Mouse (Mus musculus): ENCODE results near the gene Caskin1.

The Caskin1 gene

DNA sequence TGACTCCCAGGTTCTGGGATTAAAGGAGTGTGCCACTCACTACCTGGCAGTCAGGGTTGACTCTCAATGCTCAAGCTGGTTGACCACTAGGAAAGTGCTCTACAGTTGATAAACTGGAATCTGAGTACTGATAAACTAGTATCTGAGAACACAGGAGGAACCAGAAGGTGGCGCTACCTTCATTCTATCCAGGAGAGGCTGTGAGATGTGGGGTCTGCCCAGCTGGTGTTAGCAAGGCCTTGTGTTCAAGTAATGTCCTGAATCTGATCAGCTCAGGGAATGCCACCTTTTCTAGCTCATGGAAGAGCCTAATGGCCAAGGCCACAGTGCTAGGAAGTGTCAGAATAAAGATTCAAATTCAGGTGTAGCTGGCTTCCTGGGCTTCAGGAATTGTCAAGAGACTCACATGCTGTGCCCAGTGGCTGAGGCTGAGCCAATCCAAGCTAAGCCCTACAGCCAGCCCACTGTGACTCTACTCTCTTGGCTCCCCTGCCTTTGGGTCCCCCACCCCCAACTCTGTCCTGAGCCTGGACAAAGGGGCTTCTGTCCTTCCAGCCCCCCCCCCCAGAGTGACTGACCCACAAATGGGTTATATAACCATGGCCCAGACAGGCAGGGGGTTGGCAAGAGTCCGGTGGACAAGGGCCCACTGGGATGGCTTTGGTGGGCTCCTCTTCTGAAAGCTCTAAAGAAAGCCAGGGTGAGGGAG, 6.4 kb downstream of the Caskin1 start:
- DNase-seq (ENCODE audit: low spot score in 2 of 2): peak in 1 of 2 experiments; percentile 42

- no peak for DNase-seq (ENCODE audit: low spot score in 2 of 2)
Observed at GRCm38 (mm10) chr17:24495443-24495842, 7.0 kb downstream of the Caskin1 start.

DNA sequence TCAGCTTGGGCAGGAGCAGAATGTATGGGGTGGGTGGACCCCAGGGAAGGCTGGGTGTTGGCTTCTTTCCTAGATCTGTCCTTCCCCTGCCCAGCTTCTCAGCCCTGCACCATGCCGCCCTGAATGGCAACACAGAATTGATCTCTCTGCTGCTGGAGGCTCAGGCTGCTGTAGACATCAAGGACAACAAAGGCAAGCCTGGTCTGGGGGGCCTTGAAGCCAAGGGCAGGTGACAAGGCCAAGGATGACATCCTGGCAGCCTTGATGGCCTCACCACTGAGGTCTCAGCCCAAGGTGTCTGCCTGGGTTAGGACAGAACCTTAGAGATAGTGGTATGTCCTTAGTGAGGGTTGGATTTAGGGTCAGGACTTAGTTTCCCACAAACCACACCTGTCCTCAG, 7.6 kb downstream of the Caskin1 start:
- DNase-seq (ENCODE audit: low spot score in 2 of 2): no peak

- DNase-seq (ENCODE audit: low spot score in 2 of 2): no peak
Observed at GRCm38 (mm10) chr17:24502208-24502607, 13.8 kb downstream of the Caskin1 start.

GRCm38 (mm10) chr17:24504085-24504484, 15.7 kb downstream of the Caskin1 start:
- no peak for DNase-seq (ENCODE audit: low spot score in 2 of 2)

- DNase-seq (ENCODE audit: low spot score in 2 of 2): no peak
Observed at GRCm38 (mm10) chr17:24505286-24505955, 17.0 kb downstream of the Caskin1 start.

DNA sequence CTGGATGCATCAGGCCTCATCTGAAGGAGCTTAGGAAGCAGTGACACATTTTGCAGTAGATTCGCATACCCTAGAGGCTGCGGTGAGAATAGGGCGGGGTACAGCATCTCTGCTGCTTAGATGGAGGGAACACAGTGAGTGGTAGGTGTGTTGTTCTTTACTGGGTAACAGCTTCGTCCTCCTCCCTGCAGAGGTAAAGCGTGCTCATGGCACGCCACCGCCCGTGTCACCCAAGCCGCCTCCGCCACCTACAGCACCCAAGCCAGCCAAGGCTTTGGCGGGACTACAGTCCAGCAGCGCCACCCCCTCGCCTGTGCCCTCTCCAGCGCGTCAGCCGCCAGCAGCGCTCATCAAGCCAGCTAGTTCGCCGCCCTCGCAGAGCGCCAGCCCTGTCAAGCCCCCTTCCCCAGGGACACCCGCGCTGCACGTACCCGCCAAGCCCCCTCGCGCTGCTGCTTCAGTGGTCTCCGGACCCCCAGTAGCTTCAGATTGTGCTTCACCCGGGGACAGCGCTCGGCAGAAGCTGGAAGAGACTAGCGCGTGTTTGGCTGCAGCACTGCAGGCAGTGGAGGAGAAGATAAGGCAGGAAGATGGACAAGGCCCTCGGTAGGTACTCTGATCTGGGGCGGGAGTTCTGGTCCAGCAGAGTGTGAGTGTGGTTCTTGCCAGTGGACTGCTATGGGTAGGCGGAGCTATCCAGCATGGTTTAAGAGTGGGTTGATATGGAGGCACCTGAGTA, 18.1 kb downstream of the Caskin1 start:
- no peak for DNase-seq (ENCODE audit: low spot score in 2 of 2)

- no peak for DNase-seq (ENCODE audit: low spot score in 2 of 2)
Observed at GRCm38 (mm10) chr17:24507129-24507664, 18.8 kb downstream of the Caskin1 start.

- DNase-seq (ENCODE audit: low spot score in 2 of 2): no peak
Observed at GRCm38 (mm10) chr17:24507806-24508460, 19.5 kb downstream of the Caskin1 start.

- DNase-seq (ENCODE audit: low spot score in 2 of 2): no peak
Observed at GRCm38 (mm10) chr17:24513609-24514008, 25.2 kb downstream of the Caskin1 start.

DNA sequence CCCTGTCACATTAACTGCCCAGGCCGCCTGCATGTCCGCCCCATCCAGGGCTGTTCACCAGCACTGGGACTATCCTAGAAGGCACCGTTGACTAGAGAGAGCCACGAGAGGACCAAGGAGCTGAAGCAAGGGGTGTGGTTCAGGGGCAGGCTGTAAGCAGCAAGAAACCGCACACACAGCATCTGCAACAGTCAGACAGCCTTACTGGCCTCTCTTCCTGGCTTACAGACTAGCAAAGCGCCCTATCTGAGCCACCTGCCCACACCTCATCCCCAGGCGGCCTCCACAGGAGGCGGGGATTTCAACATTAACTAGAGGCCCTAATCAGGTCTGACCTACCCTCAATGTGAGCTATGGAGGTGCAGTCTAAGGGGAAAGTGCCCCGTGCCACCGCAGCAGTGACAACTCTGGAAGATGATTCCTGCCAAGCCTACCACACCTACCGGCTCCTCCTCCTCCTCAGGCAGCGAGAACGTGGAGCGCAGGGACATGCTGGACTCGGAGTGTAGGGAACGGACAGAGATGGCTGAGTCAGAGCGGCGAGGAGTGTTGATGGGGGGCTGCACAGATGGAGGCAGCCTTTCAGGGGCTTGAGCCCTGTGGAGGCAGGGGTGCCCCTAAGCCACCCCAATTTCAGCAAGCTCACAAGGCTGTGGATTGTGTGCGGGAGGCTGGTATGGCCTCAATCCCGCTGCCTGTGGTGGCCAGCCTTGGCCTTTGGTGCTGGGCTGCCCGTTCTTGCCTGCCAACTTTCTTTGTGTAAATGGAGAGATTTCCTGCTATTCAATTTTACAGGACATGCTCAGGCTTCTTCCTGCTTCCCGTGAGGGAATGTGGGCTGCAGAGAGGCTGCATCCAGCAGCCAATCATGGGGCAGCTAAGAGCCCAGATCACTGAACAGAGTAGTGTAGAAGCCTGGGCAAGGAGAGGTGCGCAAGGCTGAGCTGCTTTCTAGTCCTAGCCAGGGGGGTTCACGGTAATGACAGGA, 26.2 kb downstream of the Caskin1 start:
- no peak for DNase-seq (ENCODE audit: low spot score in 2 of 2)

GRCm38 (mm10) chr17:24520450-24520849, 32.0 kb downstream of the Caskin1 start:
- DNase-seq (ENCODE audit: low spot score in 2 of 2): no peak

- no peak for DNase-seq (ENCODE audit: low spot score in 2 of 2)
Observed at GRCm38 (mm10) chr17:24524734-24525133, 36.3 kb downstream of the Caskin1 start.

- no peak for DNase-seq (ENCODE audit: low spot score in 2 of 2)
Observed at GRCm38 (mm10) chr17:24527315-24527714, 38.9 kb downstream of the Caskin1 start.

DNA sequence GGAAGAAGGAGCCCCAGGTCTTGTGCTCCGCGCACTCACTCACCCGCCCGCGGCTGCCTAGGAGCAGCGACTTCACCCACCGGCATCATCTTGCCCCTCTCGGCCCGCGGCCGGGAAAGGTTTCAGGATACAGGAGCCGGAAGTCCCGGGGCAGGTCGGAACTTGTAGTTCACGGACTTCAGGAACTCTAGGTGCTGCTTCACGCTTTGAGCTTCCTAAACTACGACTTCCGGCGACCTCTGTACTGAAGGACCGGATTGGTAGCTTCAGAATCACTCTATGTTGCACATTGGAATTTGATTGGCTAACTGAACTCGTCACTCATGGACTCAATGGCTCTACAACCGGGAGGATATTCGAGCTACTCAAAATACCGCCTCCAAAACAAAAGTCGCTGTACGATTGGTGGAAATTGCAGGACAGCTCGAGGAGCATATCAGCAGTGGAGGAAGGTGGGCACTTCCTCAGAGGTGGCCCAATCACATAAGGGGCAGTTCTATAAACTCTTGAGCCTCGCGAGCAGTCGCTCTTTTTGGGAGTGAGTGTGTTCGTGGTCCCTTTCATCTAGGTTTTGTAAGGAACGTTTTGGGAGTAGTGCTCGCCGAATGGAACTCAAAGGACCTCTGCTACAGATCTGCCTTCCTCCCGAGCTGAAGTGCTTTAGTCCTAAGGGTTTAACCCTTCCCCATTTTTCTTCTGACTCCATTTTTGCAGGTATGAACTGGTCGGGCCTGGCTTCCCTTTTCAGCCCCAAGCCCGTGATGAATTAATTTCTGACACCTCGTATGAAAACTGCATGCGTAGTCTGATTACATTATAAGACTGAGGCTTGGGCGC, 39.5 kb downstream of the Caskin1 start, which contains the start of gene Traf7:
Traf7 (minus strand) TSS at position 216 of the 837 bp plus-strand sequence.
- peak; percentile 97 to 98 for DNase-seq (ENCODE audit: low spot score in 2 of 2)

DNA sequence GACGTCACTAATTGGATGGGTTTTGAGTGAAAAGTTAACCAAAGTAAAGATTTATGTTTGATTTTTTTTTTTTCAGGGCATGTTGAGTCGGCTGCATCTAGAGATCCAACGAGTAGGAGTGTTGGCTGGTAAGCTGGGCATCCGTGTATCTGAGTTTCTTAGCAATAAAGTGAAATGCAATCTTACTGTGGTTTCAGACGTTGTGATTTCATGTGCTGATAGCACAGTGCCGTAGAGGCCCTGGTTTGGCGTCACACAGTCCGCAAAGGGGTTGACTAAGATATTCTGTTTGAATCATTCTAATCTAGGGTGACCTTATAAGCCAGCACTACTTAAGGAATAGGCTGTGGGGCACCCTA, 40.1 kb downstream of the Caskin1 start:
- DNase-seq (ENCODE audit: low spot score in 2 of 2): no peak

DNA sequence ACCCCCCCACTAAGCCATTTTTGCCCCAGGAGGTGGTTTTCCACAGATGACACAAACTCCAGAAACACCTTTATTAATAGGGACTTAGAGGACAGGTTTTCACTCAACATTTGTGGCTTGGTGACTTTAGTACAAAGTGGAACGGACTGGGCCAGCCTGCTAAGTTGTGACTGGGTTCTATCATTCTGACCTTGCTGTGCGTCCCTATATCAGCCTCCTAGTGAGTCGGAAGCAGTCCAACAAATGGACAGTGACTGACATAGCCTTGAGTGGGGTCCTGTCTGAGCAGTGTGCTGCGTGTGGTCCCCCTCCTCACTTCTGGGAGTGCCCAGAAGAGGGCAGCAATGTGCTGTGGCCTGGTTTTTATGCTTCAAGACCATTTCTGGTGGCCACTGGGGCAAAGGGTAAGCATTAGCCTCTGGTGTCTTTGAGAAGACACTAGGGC, 40.6 kb downstream of the Caskin1 start:
- peak in 1 of 2 experiments; percentile 43 for DNase-seq (ENCODE audit: low spot score in 2 of 2)

DNA sequence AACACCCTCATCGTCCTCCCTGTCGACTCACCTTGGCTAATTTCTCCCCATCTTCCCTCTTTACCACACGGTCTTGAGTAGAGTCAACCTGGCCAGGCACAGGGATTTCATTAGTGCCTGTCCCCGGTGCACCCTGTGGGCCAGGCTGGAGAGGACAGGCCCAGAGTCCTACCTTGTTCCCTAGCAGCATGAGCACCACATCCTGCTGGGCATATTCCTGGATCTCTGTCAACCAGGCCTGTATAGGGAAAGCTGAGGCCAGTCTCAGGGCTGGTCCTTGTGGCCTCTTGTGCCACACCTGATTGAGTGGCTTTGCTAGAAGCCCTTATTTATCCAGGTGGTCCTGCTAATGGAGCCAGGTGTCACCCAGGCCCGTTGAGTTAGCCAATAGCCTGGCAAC, 41.5 kb downstream of the Caskin1 start:
- DNase-seq (ENCODE audit: low spot score in 2 of 2): no peak

GRCm38 (mm10) chr17:24530361-24531050, 42.1 kb downstream of the Caskin1 start:
- no peak for DNase-seq (ENCODE audit: low spot score in 2 of 2)
